Mouse (Mus musculus) MN1 (cell line): ENCODE measurements around the gene Sv2b.
"Not testable (repeated sequence)": the region's sequence is repeated elsewhere in the genome, so short reads cannot be mapped to it uniquely, and the experiment has no call there.

Source experiments
- DNase-seq: peaks from one replicate; pipeline ENCODE4 v3.0.0-alpha.2; 2016; ENCODE audit warnings: low spot score

Gene Sv2b

DNA sequence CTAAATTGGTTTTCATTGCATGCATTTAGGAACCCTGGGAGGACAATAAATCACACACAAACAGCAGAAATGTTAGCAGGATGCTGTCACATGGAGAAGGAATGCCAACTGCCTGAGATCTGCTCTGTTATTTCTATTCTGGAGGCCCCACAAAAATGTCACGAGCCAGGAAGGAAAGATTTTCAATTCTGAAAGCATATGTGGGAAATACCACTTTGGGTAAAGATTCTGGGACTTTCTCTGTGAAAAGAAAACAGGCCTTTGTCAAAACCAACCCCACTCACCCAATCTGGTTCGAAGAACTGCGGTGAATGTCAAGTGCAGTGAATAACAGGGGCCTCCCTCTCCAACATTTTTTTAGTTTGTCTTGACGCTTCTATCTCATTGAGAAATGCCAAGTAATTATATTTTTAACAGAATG is 99.8 kb downstream of the Sv2b start:
- DNase-seq: no peak

- no peak for DNase-seq
Observed at GRCm38 (mm10) chr7:75207965-75208644, 101.0 kb downstream of the Sv2b start.

DNA sequence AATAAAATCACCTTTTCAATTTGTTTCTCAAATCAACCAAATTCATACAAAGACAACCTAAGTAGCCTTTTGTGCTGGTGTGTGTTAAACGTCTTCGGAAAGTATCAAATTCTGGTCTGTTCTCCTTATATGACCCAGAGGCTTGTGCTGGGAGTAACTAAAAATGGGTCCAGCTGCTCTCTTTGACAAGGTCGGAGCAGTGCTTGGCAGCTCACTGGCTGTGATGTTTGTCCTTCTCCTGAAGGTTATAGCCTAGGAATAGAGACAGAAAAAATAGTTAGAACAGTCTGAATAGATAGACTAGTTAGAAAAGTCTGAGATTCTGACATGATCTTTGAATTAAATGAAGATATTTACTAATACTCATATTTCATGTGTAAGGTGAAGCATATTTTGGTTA is 102.4 kb downstream of the Sv2b start:
- no peak for DNase-seq

GRCm38 (mm10) chr7:75205386-75205785 is 103.7 kb downstream of the Sv2b start:
- no peak for DNase-seq

- not testable (repeated sequence) for DNase-seq
Observed at GRCm38 (mm10) chr7:75194919-75195230, 114.2 kb downstream of the Sv2b start.

DNA sequence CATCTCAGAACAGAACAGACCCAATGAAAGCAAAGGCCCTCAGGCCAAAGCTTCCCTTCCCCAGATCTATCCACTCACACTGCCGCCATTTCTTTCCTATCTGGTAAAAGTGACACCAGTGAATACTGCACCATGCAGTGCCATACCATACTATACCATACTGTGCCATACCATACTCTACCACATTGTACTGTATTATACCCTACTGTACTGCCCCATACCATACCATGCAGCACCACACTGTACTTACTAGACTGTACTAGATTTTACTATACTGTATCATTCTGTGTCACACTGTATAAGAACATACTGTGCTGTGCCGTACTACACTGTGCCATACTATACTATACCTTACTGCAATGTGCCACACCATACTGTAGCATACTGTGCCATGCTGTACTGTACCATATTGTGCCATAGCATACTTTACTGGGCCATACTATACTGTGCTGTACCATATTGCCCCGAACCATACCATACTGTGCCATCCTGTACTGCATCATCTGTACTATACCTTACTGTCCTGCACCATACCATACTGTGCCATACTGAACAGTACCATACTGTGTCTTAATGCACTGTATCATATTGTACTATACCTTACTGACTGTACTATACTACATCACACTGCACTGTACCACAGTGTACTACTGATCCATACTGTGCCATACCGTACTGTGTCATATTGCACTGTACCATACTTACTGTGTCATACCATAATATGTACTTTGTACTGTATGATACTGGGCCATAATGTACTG is 114.7 kb downstream of the Sv2b start:
- no peak for DNase-seq

GRCm38 (mm10) chr7:75190192-75190591 is 118.9 kb downstream of the Sv2b start:
- DNase-seq: no peak

GRCm38 (mm10) chr7:75175042-75175441 is 134.0 kb downstream of the Sv2b start:
- DNase-seq: no peak

DNA sequence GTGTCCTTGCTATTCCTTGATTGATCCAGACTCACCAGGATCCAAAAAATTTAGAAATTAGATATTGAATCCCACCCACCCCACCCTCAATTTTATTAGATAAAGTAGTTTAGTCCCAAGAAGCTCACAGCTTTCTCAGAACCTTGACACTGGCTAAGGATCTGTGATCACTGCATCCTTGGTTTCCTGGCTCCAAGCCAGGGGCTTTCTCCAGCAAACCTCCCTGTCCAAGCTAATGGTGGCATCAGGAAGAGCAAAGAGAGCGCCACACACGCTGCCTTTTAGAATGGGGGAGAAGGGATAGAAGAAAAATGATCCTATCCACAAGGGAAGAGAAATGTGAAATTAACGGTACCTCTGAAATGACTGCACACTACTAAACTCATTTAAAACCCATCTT is 141.6 kb downstream of the Sv2b start:
- DNase-seq: no peak

GRCm38 (mm10) chr7:75147174-75147573 is 161.9 kb downstream of the Sv2b start:
- no peak for DNase-seq

GRCm38 (mm10) chr7:75142800-75143199 is 166.3 kb downstream of the Sv2b start:
- no peak for DNase-seq

DNA sequence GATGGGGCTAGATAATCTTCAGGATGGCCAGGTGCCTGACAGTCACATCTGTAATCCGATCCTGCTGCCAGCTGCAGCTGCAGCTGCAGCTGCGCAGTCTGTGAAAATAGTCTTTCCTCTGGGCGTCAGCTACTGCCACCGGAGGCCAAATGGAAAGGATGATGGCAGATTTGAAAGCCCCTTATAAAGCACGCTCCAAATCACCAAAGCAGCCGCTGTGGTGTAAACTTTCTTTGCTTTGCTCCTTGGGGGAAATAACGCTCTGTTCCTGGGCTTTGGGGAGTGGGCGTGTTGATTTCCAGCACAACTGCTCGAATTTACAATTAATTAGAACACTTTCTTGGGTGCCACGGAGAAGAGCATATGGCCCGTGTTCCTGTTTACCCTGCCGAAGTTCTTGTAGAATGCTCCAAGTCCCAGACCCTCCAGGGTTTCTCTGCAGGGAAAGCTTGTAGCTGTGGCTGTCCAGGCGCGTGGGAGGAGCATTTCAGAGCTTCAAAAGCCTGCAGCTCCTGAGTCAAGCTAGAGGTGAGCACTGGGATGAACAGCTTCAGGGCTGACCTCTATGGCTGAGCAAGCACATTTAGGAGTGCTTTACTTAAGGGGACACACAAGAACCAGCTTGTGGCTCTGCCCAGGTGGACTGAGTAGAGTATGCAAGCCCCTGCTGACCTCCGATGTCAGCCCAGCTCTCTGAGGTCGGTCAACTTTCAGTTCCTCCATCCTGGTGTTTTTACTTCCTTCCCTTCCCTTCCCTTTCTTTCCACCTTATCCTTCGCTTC is 167.0 kb downstream of the Sv2b start:
- DNase-seq: peak; percentile 24

DNA sequence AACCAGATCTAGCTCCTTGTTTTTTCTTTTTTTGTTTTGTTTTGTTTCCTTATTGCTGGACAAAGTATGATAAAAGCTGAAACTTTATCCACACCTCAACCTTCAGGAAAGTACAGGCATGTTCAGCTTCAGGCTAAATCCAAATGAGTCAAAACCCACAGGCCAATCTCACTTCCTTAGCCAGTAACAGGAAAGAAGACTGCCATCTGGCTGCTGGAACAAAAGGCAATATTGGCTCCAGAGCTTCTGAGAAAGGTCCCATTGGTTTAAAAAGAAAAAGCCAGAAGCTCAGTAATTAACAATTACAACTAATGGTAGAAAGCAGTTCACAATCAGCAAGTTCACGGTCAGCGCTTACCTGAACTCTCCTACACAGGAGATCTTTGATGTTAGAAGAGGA is 169.8 kb downstream of the Sv2b start:
- no peak for DNase-seq

DNA sequence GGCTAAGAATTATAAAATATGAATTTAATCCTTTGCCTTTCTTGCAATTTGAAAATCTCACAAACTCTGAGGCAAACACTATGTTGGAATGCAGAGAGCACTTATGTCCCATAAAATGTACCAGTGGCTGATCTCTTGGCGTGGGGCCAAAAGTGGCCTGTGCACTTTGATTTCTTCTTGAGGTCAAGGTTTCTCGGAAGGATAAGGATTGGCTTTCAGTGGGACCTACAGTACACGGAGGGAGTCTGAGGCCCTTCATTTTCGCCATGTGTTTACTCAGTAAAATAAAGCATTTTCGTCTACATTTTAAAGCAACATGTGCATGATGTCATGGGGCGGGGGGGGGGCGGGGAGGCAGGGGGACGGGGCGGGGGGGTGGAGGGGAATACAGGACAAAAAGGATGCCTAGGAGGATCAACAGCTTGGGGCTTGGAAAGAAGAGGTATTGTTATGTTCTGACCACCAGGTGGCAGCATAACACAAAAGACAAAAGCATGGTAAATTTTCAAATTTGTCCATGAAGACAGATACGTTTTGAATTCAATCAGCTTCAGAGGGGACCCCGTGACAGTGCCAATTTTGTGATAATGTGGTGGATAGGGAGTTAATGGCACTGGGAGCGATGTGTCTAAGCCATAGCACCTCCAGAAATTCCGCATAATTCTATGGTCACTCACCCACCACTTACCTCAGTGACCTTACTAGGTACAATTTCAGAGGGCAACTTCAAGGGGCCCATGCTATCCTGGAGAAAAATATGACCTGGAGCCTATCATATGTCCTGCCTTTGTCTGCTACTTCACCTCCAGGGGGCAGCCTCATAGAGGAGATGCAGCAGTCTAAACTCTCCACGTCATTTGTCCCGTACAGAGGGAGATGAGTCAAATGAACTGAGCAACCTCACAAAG is 174.1 kb downstream of the Sv2b start:
- peak; percentile 72 for DNase-seq

- no peak for DNase-seq
Observed at GRCm38 (mm10) chr7:75128036-75128435, 181.0 kb downstream of the Sv2b start.

DNA sequence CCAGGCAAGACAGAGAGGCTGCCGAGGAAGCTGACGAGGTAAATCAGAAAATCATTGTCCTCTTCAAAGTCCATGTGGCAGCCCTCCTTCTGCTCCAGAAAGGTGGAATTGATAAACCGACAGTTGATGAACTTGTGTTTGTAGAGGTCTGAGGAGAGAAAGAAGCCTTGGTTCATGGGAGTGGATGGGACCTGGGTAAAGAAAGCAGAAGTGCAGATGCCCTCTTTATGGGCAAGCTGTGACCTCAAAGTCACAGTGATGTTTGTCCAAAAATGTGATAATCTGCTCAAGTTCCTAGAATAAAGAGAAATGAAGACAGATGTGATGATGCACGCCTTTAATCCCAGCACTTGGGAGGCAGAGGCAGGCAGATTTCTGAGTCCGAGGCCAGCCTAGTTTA is 185.0 kb downstream of the Sv2b start:
- DNase-seq: no peak

GRCm38 (mm10) chr7:75118022-75118673 is 190.9 kb downstream of the Sv2b start:
- DNase-seq: peak; percentile 47

DNA sequence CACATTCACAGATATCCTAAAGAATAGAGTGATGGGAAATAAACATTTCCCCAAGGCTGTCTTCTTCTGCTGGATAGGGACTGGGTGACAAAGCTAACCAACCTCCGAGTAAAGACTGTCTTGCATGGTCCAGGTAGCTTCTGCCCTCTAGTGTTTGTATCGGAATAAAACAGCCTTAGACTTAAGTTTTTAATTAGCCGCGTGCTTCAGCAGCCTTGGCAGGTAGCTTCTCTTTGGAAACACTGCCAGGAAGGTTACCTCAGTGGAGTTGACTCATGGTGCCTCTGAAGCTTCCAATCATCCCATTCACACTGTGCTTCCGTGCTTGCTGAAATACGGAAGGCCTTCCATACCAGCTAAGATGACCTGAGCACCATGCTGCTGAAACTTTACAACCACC is 198.4 kb downstream of the Sv2b start:
- DNase-seq: peak; percentile 78

DNA sequence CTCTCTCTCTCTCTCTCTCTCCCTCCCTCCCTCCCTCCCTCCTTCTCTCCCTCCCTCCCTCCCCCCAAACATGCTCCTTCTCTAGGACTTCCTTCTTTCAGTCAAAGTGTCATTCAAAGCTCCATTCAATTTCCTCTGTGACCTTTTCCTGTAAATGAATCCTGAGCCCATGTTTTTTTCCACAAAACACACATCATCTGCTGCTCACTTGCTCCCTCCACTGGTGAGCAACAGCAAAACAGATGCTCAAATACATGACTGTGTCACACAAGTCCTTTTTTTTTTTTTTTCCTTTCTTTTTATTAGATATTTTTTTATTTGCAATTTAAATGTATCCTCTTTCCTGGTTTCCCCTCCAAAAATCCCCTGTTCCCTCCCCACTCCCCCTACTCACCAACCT is 201.6 kb downstream of the Sv2b start:
- peak; percentile 26 for DNase-seq

DNA sequence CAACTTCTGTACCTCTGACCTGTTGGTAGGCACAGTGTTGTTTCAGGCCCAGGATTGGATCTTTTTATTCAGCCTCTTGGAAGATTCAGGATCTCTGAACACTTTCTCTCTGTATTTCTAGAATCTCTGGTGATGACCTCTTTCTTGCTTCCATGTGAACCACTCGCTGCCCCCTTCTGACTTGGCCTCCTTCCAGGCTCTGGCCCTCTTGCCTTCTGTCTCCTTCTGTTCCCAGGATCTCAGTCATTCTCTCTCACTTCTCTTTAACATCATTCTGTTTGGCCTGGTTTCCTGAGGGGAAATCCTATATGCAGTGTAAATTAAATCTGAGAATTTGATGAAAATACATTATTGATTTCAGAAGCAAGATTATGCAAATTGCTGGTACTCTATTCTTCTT is 205.2 kb downstream of the Sv2b start:
- DNase-seq: no peak

GRCm38 (mm10) chr7:75102536-75103332 is 206.3 kb downstream of the Sv2b start:
- no peak for DNase-seq
